Mouse (Mus musculus): ENCODE results near the gene Fgd1.

DNA sequence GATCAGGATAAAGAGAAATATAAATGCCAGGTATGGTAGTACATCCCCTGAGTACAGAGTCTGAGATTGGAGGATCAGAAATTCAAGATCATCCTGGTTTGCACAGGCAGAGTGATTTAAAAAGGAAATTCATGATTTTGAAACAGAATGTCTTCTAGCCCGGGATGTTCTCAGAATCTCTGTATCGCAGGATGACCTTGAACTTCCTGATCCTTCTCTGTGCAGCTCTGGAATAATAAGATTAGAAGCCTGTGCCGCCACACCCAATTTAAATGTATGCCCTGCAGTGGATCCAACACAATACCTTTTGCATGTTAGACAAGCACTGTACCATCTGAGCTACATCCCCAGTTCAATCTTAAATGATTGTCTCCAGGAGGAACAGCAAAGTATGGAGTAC lies 27.2 kb upstream of the Fgd1 start:
- TF ChIP-seq HCFC1 (IDR thresholded peaks at IDR 0.05; ENCODE audit: borderline replicate concordance, insufficient read depth, low read length): no peak
- no peak for TF ChIP-seq ZNF384 (IDR thresholded peaks at IDR 0.05; ENCODE audit: low read depth, low read length)
- TF ChIP-seq CHD2 (IDR thresholded peaks at IDR 0.05; ENCODE audit: low read depth, low read length): no peak
- TF ChIP-seq MAFK (IDR thresholded peaks at IDR 0.05; ENCODE audit: insufficient read depth, low read depth, low read length): no peak
- no peak for TF ChIP-seq ZC3H11A (IDR thresholded peaks at IDR 0.05; ENCODE audit: borderline replicate concordance, low read depth, low read length)
